Mouse (Mus musculus) retina, embryonic 14.5 days (tissue): ENCODE data around the gene Scd4.
"Not testable (repeated sequence)": the region's sequence is repeated elsewhere in the genome, so short reads cannot be mapped to it uniquely, and the experiment has no call there.

Experiments used
- DNase-seq: peaks from one replicate; pipeline ENCODE4 v3.0.0-alpha.2; 2015; ENCODE audit warnings: low spot score

The Scd4 gene

GRCm38 (mm10) chr19:44301176-44301575 is 31.7 kb upstream of the Scd4 start:
- no peak for DNase-seq

- no peak for DNase-seq
Measured at GRCm38 (mm10) chr19:44301671-44302305, 31.1 kb upstream of the Scd4 start.

- no peak for DNase-seq
Measured at GRCm38 (mm10) chr19:44302901-44303300, 30.0 kb upstream of the Scd4 start.

GRCm38 (mm10) chr19:44303502-44303901 is 29.4 kb upstream of the Scd4 start:
- DNase-seq: no peak

GRCm38 (mm10) chr19:44304419-44304818 is 28.5 kb upstream of the Scd4 start:
- no peak for DNase-seq

GRCm38 (mm10) chr19:44304851-44305510 is 27.9 kb upstream of the Scd4 start:
- DNase-seq: no peak

- no peak for DNase-seq
Measured at GRCm38 (mm10) chr19:44305701-44306100, 27.2 kb upstream of the Scd4 start.

- DNase-seq: no peak
Measured at GRCm38 (mm10) chr19:44306171-44306570, 26.7 kb upstream of the Scd4 start.

GRCm38 (mm10) chr19:44307101-44307914 is 25.6 kb upstream of the Scd4 start:
- no peak for DNase-seq

GRCm38 (mm10) chr19:44307915-44308470 is 24.9 kb upstream of the Scd4 start:
- no peak for DNase-seq

- DNase-seq: no peak
Measured at GRCm38 (mm10) chr19:44308611-44309246, 24.2 kb upstream of the Scd4 start.

GRCm38 (mm10) chr19:44309351-44310154 is 23.3 kb upstream of the Scd4 start:
- DNase-seq: no peak

GRCm38 (mm10) chr19:44310155-44310575 is 22.7 kb upstream of the Scd4 start:
- DNase-seq: not testable (repeated sequence)

- no peak for DNase-seq
Measured at GRCm38 (mm10) chr19:44310814-44311213, 22.1 kb upstream of the Scd4 start.

GRCm38 (mm10) chr19:44311306-44312006 is 21.4 kb upstream of the Scd4 start:
- DNase-seq: no peak

GRCm38 (mm10) chr19:44312007-44312360 is 20.9 kb upstream of the Scd4 start:
- DNase-seq: no peak

GRCm38 (mm10) chr19:44313066-44313465 is 19.8 kb upstream of the Scd4 start:
- no peak for DNase-seq

- DNase-seq: peak; percentile 80
Measured at GRCm38 (mm10) chr19:44314327-44314759, 18.5 kb upstream of the Scd4 start.

- peak; percentile 50 for DNase-seq
Measured at GRCm38 (mm10) chr19:44314871-44315414, 17.9 kb upstream of the Scd4 start.

- DNase-seq: no peak
Measured at GRCm38 (mm10) chr19:44316752-44317315, 16.1 kb upstream of the Scd4 start.
